Mouse (Mus musculus): ENCODE results near the gene Hist1h2ba.

The Hist1h2ba gene

DNA sequence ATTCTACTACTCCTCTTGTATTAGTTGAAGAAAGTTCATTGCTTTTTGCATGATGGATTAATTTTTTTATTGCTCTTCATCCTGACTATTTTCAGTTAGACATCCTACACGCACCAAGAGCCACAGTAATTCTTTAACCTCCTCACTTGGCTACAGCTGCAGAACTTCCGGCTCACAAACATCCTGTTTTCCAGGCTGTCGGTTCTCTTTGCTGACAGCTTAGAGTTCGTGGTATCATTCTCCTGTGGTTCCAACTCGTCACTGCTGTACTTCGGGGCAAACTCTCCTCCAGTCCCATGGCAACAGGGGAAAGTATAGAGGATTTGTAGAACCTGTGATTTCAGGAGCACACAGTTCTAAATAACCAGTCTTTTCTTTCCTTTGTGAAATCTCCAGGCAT is 35.7 kb downstream of the Hist1h2ba start:
- DNase-seq = peak; percentile 10 to 50

DNA sequence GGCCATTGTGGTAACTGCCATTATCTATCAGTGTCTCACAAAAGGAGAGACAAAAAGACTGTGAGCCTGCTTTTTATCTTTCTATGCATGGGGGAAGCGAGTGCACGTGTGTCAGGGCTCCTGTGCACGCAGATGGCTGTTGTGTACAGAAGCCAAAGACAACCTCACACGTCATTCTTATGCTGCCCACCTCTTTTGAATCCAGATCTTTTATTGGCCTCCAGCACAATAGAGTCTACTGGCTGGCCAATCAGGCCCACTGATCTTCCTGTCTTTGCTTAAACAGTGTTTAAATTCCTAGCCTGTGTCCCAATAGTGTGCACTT is 40.7 kb downstream of the Hist1h2ba start:
- DNase-seq = no peak

DNA sequence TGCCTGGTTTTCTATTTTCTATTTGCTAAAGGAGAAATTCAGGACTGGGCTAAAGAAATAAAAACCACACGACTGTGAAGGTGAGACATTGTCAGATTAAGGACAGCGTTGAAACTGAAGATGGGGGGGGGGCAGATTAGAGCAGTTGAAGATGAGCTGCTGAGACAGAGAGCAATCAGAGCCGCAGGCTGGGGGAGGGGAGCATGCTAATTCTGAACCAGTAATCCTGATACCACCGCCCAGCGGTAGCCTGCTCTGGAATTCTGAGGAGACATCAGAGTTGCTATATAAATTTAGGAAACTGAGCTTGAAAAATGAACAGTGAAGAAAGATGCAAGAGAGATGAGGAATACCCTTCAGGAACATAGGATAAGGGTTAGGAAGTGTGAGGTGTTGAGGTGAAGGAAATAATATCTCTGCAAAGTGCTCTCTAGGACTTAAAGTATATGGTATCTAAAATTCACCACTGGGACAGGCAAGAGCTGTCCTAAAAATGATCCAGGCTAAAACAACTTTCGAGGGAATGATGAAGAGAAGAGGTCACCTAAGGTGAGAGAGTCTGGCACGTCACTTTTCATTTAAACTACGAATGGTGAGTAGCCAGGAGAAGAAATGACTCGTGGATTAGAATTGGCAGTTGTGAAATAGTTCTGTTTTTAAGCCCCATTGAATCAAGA is 41.2 kb downstream of the Hist1h2ba start:
- no peak for DNase-seq

DNA sequence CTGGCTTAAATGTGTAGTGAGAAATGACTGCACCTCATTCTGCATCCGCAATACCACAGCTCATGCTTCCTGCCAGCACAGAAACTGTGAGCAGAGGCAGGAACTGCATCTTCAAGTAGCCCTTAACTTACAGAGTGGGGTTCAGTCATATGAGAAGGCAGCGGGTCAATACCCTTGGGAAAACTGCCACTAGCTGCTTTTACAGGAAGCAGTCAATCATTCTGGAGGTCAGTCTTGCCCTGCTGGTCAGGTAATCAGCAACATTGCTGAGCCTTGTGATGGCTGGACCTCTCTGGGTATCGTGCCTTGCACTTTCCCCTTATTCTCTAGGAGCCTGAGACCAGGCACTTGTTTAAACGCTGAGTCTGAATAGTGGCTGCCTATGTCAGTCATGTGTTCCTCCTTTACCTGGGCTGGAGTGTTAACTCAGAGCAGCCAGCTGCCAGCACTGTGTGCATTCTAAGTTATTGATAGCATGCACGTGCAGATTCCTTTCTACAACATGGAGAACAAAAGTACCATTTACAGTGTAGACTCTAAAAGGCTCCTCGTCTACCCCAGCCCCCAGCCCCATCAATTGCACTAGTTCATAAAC is 44.8 kb downstream of the Hist1h2ba start:
- DNase-seq = peak; percentile 35 to 72

DNA sequence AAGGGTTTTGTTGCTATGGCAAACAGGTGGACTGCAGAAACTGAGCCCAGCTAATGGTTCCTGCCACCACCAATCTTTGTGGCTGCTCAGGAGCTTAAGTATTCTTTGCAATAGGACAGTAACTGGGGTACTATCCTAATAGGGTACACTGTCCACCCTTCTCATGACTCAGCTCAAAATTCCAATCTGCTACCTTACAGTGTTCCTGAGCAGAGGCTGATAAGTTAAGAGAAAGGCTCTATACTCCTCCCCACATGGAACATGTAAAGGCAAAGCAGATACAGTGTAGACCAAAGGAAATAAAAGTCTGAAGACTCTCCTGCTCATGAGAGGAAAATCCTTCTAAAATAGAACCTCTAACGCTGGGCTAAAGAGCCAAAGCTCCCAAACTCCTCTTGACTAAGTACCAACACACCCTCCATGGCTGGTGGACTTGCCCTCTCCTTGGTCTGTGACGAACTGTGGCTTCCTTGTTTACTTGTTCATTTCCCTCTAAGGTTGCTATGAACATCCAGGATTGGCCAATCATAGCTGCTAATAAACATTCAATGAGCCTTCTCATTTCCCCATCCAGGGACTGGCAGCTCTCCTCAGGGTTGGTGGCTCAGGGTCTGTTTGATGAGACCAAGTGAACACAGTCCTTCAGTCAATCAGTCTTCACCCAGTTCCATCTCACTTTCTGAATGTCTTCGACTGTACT is 46.8 kb downstream of the Hist1h2ba start:
- DNase-seq = no peak

DNA sequence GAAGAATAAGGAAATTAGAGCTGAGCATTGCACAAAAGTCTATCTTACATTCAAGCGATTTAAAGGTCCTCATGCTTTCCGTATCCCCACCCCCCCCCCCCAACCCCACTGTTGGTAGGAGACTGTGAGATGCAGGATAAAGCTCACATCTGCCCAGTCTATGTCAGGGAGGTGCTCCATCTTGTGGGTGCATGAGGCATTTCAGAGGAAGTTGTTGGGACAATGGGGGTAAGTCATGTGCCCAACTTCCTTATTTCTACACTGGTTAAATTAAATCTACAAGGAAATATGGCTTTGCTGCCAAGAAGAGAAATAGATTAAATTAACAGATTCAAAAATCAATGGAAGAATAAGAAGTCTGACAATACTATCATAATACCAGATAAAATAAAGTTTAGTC is 48.4 kb downstream of the Hist1h2ba start:
- DNase-seq = no peak
